Mouse (Mus musculus): ENCODE data around the gene Nisch. TPM values are rescaled to one million over a fixed set of nuclear protein-coding genes. Genes with fewer than 3 reads are reported as not detected.

Nisch gene
- total and polyA plus RNA-seq, 2 experiments from 2014 or later = 274 to 398 TPM

DNA sequence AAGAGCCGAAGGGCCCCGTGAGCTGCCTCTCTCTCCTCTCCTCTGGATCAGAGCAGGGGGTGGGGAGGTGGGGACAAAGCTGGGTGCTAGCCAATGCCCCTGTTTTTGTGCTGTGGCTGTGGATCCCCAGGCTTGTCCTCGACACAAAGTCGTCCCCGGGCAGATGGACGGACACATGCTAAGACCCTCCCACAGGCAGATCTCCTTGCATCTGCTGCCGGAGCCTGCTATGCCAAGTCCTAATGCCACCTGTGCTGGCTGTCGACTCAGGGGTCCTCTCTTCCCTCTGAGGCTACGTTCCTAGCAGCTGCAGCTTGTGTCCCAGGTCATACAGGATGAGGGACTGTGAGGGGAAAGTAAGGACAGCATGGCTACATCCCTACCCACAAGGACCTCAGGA, 49.9 kb downstream of the Nisch start:
- H3K9ac ChIP-seq (replicated peaks; ENCODE audit: low read length, poor library complexity, severe bottlenecking) = no peak overlapping the region

GRCm38 (mm10) chr14:31165991-31166630, 50.6 kb downstream of the Nisch start:
- H3K4me3 ChIP-seq (ENCODE audit: low read depth, low read length) = no peak overlapping the region
- H3K9me3 ChIP-seq (ENCODE audit: low read length) = no peaks in the 10 kb centered on the region
- DNase-seq (ENCODE audit: low spot score) (no peak), ATAC-seq (ENCODE audit: low FRiP score) (no peak)
- H3K27me3 ChIP-seq (ENCODE audit: insufficient read depth, low read length) = no peaks in the 10 kb centered on the region
- no peak overlapping the region for H3K27ac ChIP-seq (ENCODE audit: low read depth, low read length)
- peaks cover 8% of the 10 kb centered on the region for H3K36me3 ChIP-seq (ENCODE audit: insufficient read depth, low read length)
- H3K9ac ChIP-seq (replicated peaks; ENCODE audit: low read length, poor library complexity, severe bottlenecking) = no peak overlapping the region
- WGBS = 66% methylated on average over 10 of the region's 10 CpGs
- H3K4me2 ChIP-seq (ENCODE audit: low read depth, low read length, poor library complexity, severe bottlenecking) = no peak overlapping the region
- TF ChIP-seq CTCF (IDR thresholded peaks at IDR 0.05) = no peak
- H3K4me1 ChIP-seq (ENCODE audit: insufficient read depth, low read length) = no peaks in the 10 kb centered on the region; the same call in 1 of the 2 replicates

More for the DNA sequence above, 49.9 kb downstream of the Nisch start:
- no peak for TF ChIP-seq CTCF (IDR thresholded peaks at IDR 0.05)
- H3K4me3 ChIP-seq (ENCODE audit: low read depth, low read length) = no peak overlapping the region
- no peak overlapping the region for H3K4me2 ChIP-seq (ENCODE audit: low read depth, low read length, poor library complexity, severe bottlenecking)
- peaks cover 15% of the 10 kb centered on the region for H3K36me3 ChIP-seq (ENCODE audit: insufficient read depth, low read length)
- H3K9me3 ChIP-seq (ENCODE audit: low read length) = no peaks in the 10 kb centered on the region
- ATAC-seq (ENCODE audit: low FRiP score) = no peak
- 55% methylated on average over 9 of the region's 9 CpGs for WGBS
- no peak overlapping the region for H3K27ac ChIP-seq (ENCODE audit: low read depth, low read length)
- no peaks in the 10 kb centered on the region; the same call in 1 of the 2 replicates for H3K4me1 ChIP-seq (ENCODE audit: insufficient read depth, low read length)
- no peaks in the 10 kb centered on the region for H3K27me3 ChIP-seq (ENCODE audit: insufficient read depth, low read length)
- no peak for DNase-seq (ENCODE audit: low spot score)

GRCm38 (mm10) chr14:31165458-31165857, 51.3 kb downstream of the Nisch start:
- no peaks in the 10 kb centered on the region for H3K27me3 ChIP-seq (ENCODE audit: insufficient read depth, low read length)
- H3K36me3 ChIP-seq (ENCODE audit: insufficient read depth, low read length) = 0 out of 2 replicates have a peak, but pooled peaks cover 3% of the 10 kb centered on the region
- no peak for TF ChIP-seq CTCF (IDR thresholded peaks at IDR 0.05)
- no peak overlapping the region for H3K4me2 ChIP-seq (ENCODE audit: low read depth, low read length, poor library complexity, severe bottlenecking)
- no peak overlapping the region for H3K9ac ChIP-seq (replicated peaks; ENCODE audit: low read length, poor library complexity, severe bottlenecking)
- no peaks in the 10 kb centered on the region; the same call in 1 of the 2 replicates for H3K4me1 ChIP-seq (ENCODE audit: insufficient read depth, low read length)
- H3K27ac ChIP-seq (ENCODE audit: low read depth, low read length) = no peak overlapping the region
- no peaks in the 10 kb centered on the region for H3K9me3 ChIP-seq (ENCODE audit: low read length)
- no peak overlapping the region for H3K4me3 ChIP-seq (ENCODE audit: low read depth, low read length)
- ATAC-seq (ENCODE audit: low FRiP score) (no peak), DNase-seq (ENCODE audit: low spot score) (no peak)
- WGBS = 49% methylated on average over 7 of the region's 7 CpGs

GRCm38 (mm10) chr14:31165010-31165409, 51.7 kb downstream of the Nisch start:
- Histone ChIP-seq H3K4me3 (ENCODE audit: low read depth, low read length) (no peak overlapping the region), H3K9me3 (ENCODE audit: low read length) (no peaks in the 10 kb centered on the region), H3K36me3 (ENCODE audit: insufficient read depth, low read length) (no peaks in the 10 kb centered on the region), H3K27ac (ENCODE audit: low read depth, low read length) (no peak overlapping the region), H3K27me3 (ENCODE audit: insufficient read depth, low read length) (no peaks in the 10 kb centered on the region), H3K4me2 (ENCODE audit: low read depth, low read length, poor library complexity, severe bottlenecking) (no peak overlapping the region), H3K9ac (replicated peaks; ENCODE audit: low read length, poor library complexity, severe bottlenecking) (no peak overlapping the region), H3K4me1 (ENCODE audit: insufficient read depth, low read length) (no peaks in the 10 kb centered on the region; the same call in 1 of the 2 replicates)
- 56% methylated on average over 2 of the region's 2 CpGs for WGBS
- TF ChIP-seq CTCF (IDR thresholded peaks at IDR 0.05) = no peak
- DNase-seq (ENCODE audit: low spot score) (no peak), ATAC-seq (ENCODE audit: low FRiP score) (no peak)

DNA sequence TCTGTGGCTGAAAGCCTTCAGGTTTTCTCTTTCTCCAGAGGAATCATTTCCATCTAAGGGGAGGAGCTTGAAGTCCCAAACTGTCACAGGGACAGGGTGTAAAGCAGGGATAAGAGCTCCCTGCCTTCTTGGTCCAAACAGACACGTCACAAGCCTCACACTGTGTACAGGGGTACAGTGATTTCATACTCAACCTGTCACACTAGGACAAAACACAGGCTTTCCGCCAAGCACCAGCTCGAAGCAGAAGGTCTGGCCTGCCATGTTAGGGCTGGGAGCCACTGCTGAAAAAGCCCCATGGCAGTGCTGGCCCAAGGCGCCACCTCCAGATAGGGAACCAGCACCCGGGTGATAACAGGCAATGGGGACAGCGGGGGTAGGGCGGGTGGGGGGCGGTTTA, 52.7 kb downstream of the Nisch start:
- H3K4me3 ChIP-seq (ENCODE audit: low read depth, low read length) = no peak overlapping the region
- no peak for TF ChIP-seq CTCF (IDR thresholded peaks at IDR 0.05)
- H3K9ac ChIP-seq (replicated peaks; ENCODE audit: low read length, poor library complexity, severe bottlenecking) = no peak overlapping the region
- H3K27ac ChIP-seq (ENCODE audit: low read depth, low read length) = no peak overlapping the region
- 84% methylated on average over 8 of the region's 8 CpGs for WGBS
- ATAC-seq (ENCODE audit: low FRiP score) = no peak
- H3K36me3 ChIP-seq (ENCODE audit: insufficient read depth, low read length) = no peaks in the 10 kb centered on the region
- no peak for DNase-seq (ENCODE audit: low spot score)
- no peaks in the 10 kb centered on the region for H3K9me3 ChIP-seq (ENCODE audit: low read length)
- no peaks in the 10 kb centered on the region for H3K27me3 ChIP-seq (ENCODE audit: insufficient read depth, low read length)
- H3K4me1 ChIP-seq (ENCODE audit: insufficient read depth, low read length) = no peaks in the 10 kb centered on the region; the same call in 1 of the 2 replicates
- no peak overlapping the region for H3K4me2 ChIP-seq (ENCODE audit: low read depth, low read length, poor library complexity, severe bottlenecking)

DNA sequence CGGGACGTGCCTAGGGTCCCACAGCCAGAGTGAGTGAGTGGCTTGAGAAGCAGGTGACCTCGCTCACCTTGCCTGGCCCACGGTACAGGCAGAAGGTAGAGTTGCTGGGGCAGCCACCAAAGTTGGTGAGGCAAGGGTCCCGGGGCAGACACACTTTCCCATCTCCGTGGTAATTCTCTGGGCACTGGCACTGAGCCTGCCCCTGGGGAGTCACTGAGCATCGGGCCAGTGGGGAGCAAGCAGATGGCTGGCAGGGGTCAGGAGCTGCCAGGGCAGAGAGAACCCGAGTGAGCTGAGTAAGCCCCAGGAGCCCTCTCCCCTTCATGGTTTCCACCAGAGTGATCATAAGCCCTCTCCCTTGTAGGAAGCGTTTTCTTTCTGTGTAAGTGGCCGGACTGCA, 55.1 kb downstream of the Nisch start:
- DNase-seq (ENCODE audit: low spot score) (no peak), ATAC-seq (ENCODE audit: low FRiP score) (no peak)
- Histone ChIP-seq H3K4me3 (ENCODE audit: low read depth, low read length) (no peak overlapping the region), H3K27ac (ENCODE audit: low read depth, low read length) (no peak overlapping the region), H3K36me3 (ENCODE audit: insufficient read depth, low read length) (no peaks in the 10 kb centered on the region), H3K4me1 (ENCODE audit: insufficient read depth, low read length) (no peaks in the 10 kb centered on the region; the same call in 1 of the 2 replicates), H3K4me2 (ENCODE audit: low read depth, low read length, poor library complexity, severe bottlenecking) (no peak overlapping the region), H3K9me3 (ENCODE audit: low read length) (no peaks in the 10 kb centered on the region), H3K9ac (replicated peaks; ENCODE audit: low read length, poor library complexity, severe bottlenecking) (no peak overlapping the region), H3K27me3 (ENCODE audit: insufficient read depth, low read length) (no peaks in the 10 kb centered on the region)
- TF ChIP-seq CTCF (IDR thresholded peaks at IDR 0.05) = no peak
- WGBS = 57% methylated on average over 10 of the region's 10 CpGs
